Mouse (Mus musculus) cerebellum, postnatal 25 days (tissue): ENCODE measurements at regions not wholly inside any gene's neighbourhood (a gene's known extent, or its start where the extent isn't known, plus 50 kb on each side); places are given as distances from the start of the nearest gene placed in this dataset.
A peak's percentile ranks its signal among the peaks of the same experiment; 100 is the strongest.

Experiments used
- DNase-seq, 2 experiments: peaks; one replicate each; pipeline ENCODE4 v3.0.0; 2021; ENCODE audit warnings: mixed read lengths in 2 of 2

- DNase-seq, result peak in 1 of 2 experiments; percentile 20
Measured at GRCm38 (mm10) chr1:90268131-90268691, 64.4 kb downstream of the Ackr3 start.

- no peak for DNase-seq
Measured at GRCm38 (mm10) chr1:90268951-90269350, 65.2 kb downstream of the Ackr3 start.

GRCm38 (mm10) chr1:90269836-90270235 is 66.1 kb downstream of the Ackr3 start:
- DNase-seq, result no peak

GRCm38 (mm10) chr1:90271326-90271725 is 67.5 kb downstream of the Ackr3 start:
- no peak for DNase-seq

GRCm38 (mm10) chr1:90272411-90272810 is 68.6 kb downstream of the Ackr3 start:
- DNase-seq, result no peak

GRCm38 (mm10) chr1:90272830-90273628 is 69.2 kb downstream of the Ackr3 start:
- peak in 1 of 2 experiments; percentile 40 for DNase-seq

- DNase-seq, result no peak
Measured at GRCm38 (mm10) chr1:90273629-90273928, 69.8 kb downstream of the Ackr3 start.

- no peak for DNase-seq
Measured at GRCm38 (mm10) chr1:90274968-90275651, 71.3 kb downstream of the Ackr3 start.

- no peak for DNase-seq
Measured at GRCm38 (mm10) chr1:90275786-90276520, 72.2 kb downstream of the Ackr3 start.

GRCm38 (mm10) chr1:90277486-90278255 is 73.9 kb downstream of the Ackr3 start:
- DNase-seq, result peak in 1 of 2 experiments; percentile 21

- DNase-seq, result no peak
Measured at GRCm38 (mm10) chr1:90279066-90279839, 75.5 kb downstream of the Ackr3 start.

- DNase-seq, result no peak
Measured at GRCm38 (mm10) chr1:90280227-90280626, 76.4 kb downstream of the Ackr3 start.

- DNase-seq, result no peak
Measured at GRCm38 (mm10) chr1:90281255-90281654, 77.5 kb downstream of the Ackr3 start.

- no peak for DNase-seq
Measured at GRCm38 (mm10) chr1:90281956-90282355, 78.2 kb downstream of the Ackr3 start.

- no peak for DNase-seq
Measured at GRCm38 (mm10) chr1:90282367-90282766, 78.6 kb downstream of the Ackr3 start.

GRCm38 (mm10) chr1:90283176-90283775 is 79.5 kb downstream of the Ackr3 start:
- no peak for DNase-seq

- DNase-seq, result no peak
Measured at GRCm38 (mm10) chr1:90283912-90284636, 80.3 kb downstream of the Ackr3 start.

- DNase-seq, result peak; percentile 43 to 56
Measured at GRCm38 (mm10) chr1:90285318-90285717, 81.5 kb downstream of the Ackr3 start.

- no peak for DNase-seq
Measured at GRCm38 (mm10) chr1:90287251-90287650, 83.5 kb downstream of the Ackr3 start.

GRCm38 (mm10) chr1:90288892-90289731 is 85.3 kb downstream of the Ackr3 start:
- DNase-seq, result no peak
